Mouse (Mus musculus) bone marrow, adult 2 months (tissue): ENCODE measurements around the gene Wdr91.

Experiments used
- CTCF ChIP-seq: fragments of 200-500 bp; IDR thresholded peaks from 2 replicates; pipeline ENCODE4 v1.5.1; 2011; ENCODE audit warnings: low read length, control low read depth; ENCODE audit not compliant: control insufficient read depth, insufficient read depth
- POLR2A ChIP-seq: fragments of 200-500 bp; IDR thresholded peaks from 2 replicates; pipeline ENCODE4 v1.6.1; 2011; ENCODE audit warnings: low read depth, mild to moderate bottlenecking, control low read depth, low read length, borderline replicate concordance; ENCODE audit not compliant: control insufficient read depth

GRCm38 (mm10) chr6:34876835-34877156 is 33.9 kb downstream of the Wdr91 start:
- TF ChIP-seq CTCF = no peak
- no peak for TF ChIP-seq POLR2A
